Mouse (Mus musculus) gastrocnemius, postnatal 14 days (tissue): Measurements from ENCODE around the gene Gemin5. TPM values are rescaled to one million over a fixed set of nuclear protein-coding genes. Genes with fewer than 3 reads are reported as not detected.
"Not testable (repeated sequence)": the region's sequence is repeated elsewhere in the genome, so short reads cannot be mapped to it uniquely, and the experiment has no call there.

ENCODE experiments used
- DNase-seq: peaks from one replicate; pipeline ENCODE4 v3.0.0; 2021; ENCODE audit warnings: mixed read lengths
- intact Hi-C: fragments of 180-260 bp; cut with DNase I; formaldehyde crosslinking; loops from one replicate; pipeline ENCODE4 v1.15.1; 2025; ENCODE audit warnings: low total_unique reads
- total RNA-seq, 2 experiments: library from RNA; stranded (reverse); gene quantifications; 2 replicates each; pipeline ENCODE4 v1.2.3; 2021

Gemin5 gene
- total RNA-seq, 2 experiments from 2014 or later = 9.5 to 10.8 TPM

- no peak for DNase-seq
- intact Hi-C loops = no loop called here
These were observed 44.6 kb downstream of the Gemin5 start for GRCm38 (mm10) chr11:58123711-58124110.

- intact Hi-C loops = no loop called here
- DNase-seq = no peak
These were observed 47.0 kb downstream of the Gemin5 start for GRCm38 (mm10) chr11:58121351-58121750.

- no peak for DNase-seq
- intact Hi-C loops = no loop called here
These were observed 47.7 kb downstream of the Gemin5 start for GRCm38 (mm10) chr11:58120655-58121054.

- intact Hi-C loops = no loop called here
- no peak for DNase-seq
These were observed 51.2 kb downstream of the Gemin5 start for GRCm38 (mm10) chr11:58117044-58117652.

GRCm38 (mm10) chr11:58116560-58116959 lies 51.8 kb downstream of the Gemin5 start:
- intact Hi-C loops = no loop called here
- DNase-seq = no peak

GRCm38 (mm10) chr11:58107664-58108337 lies 60.5 kb downstream of the Gemin5 start:
- DNase-seq = no peak
- intact Hi-C loops = loop anchor here (10.0 kb wide), 1 partner anchor 57 kb away; the partner anchor contains the start of gene Gemin5

- DNase-seq = no peak
- intact Hi-C loops = loop anchor here (10.0 kb wide), 1 partner anchor 58 kb away; the partner anchor contains the start of gene Gemin5
These were observed 61.3 kb downstream of the Gemin5 start for GRCm38 (mm10) chr11:58107009-58107408.

GRCm38 (mm10) chr11:58104351-58104791 lies 64.0 kb downstream of the Gemin5 start:
- no peak for DNase-seq
- intact Hi-C loops = loop anchor here (10.0 kb wide), 1 partner anchor 60 kb away; the partner anchor contains the start of gene Gemin5

GRCm38 (mm10) chr11:58103697-58104306 lies 64.5 kb downstream of the Gemin5 start, which contains the start of gene Cnot8:
Gene Cnot8, plus strand, starts transcription at chr11:58104153.
- intact Hi-C loops = loop anchor here (10.0 kb wide), 1 partner anchor 61 kb away; the partner anchor contains the start of gene Gemin5
- DNase-seq = peak; percentile 99

GRCm38 (mm10) chr11:58103344-58103653 lies 65.0 kb downstream of the Gemin5 start:
- no peak for DNase-seq
- intact Hi-C loops = loop anchor here (10.0 kb wide), 1 partner anchor 62 kb away; the partner anchor contains the start of gene Gemin5

- intact Hi-C loops = loop anchor here (10.0 kb wide), 1 partner anchor 62 kb away; the partner anchor contains the start of gene Gemin5
- no peak for DNase-seq
These were observed 65.6 kb downstream of the Gemin5 start for GRCm38 (mm10) chr11:58102581-58103343.

GRCm38 (mm10) chr11:58102146-58102545 lies 66.2 kb downstream of the Gemin5 start:
- intact Hi-C loops = loop anchor here (10.0 kb wide), 1 partner anchor 63 kb away; the partner anchor contains the start of gene Gemin5

GRCm38 (mm10) chr11:58101194-58101720 lies 67.1 kb downstream of the Gemin5 start:
- intact Hi-C loops = loop anchor here (10.0 kb wide), 1 partner anchor 64 kb away; the partner anchor contains the start of gene Gemin5

More at GRCm38 (mm10) chr11:58102146-58102545, 66.2 kb downstream of the Gemin5 start:
- no peak for DNase-seq

GRCm38 (mm10) chr11:58100006-58100405 lies 68.3 kb downstream of the Gemin5 start:
- DNase-seq = no peak
- intact Hi-C loops = loop anchor here (10.0 kb wide), 1 partner anchor 65 kb away; the partner anchor contains the start of gene Gemin5

More at GRCm38 (mm10) chr11:58101194-58101720, 67.1 kb downstream of the Gemin5 start:
- no peak for DNase-seq

GRCm38 (mm10) chr11:58098366-58098720 lies 70.0 kb downstream of the Gemin5 start:
- DNase-seq, intact Hi-C loops: not testable (repeated sequence)

GRCm38 (mm10) chr11:58097621-58098365 lies 70.5 kb downstream of the Gemin5 start:
- no peak for DNase-seq
- intact Hi-C loops = no loop called here

- intact Hi-C loops = no loop called here
- DNase-seq = no peak
These were observed 71.3 kb downstream of the Gemin5 start for GRCm38 (mm10) chr11:58096821-58097620.

GRCm38 (mm10) chr11:58096160-58096559 lies 72.2 kb downstream of the Gemin5 start:
- no peak for DNase-seq
- intact Hi-C loops = no loop called here
